Mouse (Mus musculus) ES-Bruce4 (cell line): ENCODE measurements around the gene Rpl7l1. TPM values are rescaled to one million over a fixed set of nuclear protein-coding genes. Genes with fewer than 3 reads are reported as not detected.
"Not testable (repeated sequence)": the region's sequence is repeated elsewhere in the genome, so short reads cannot be mapped to it uniquely, and the experiment has no call there.

Experiments used
- H3K27ac ChIP-seq: 2 replicates; pipeline ENCODE4 v1.5.1; 2012; ENCODE audit warnings: low read length, inconsistent platforms; ENCODE audit not compliant: insufficient read depth
- H3K27me3 ChIP-seq: 2 replicates; pipeline ENCODE4 v1.6.1; 2012; ENCODE audit warnings: mild to moderate bottlenecking, low read length, inconsistent platforms; ENCODE audit not compliant: control insufficient read depth, poor library complexity, insufficient read depth, severe bottlenecking
- H3K36me3 ChIP-seq: 2 replicates; pipeline ENCODE4 v1.6.1; 2012; ENCODE audit warnings: inconsistent platforms, mild to moderate bottlenecking, low read length, moderate library complexity; ENCODE audit not compliant: control insufficient read depth, poor library complexity, insufficient read depth, severe bottlenecking
- H3K4me1 ChIP-seq: one replicate; pipeline ENCODE4 v1.8.1; 2011; ENCODE audit warnings: low read length; ENCODE audit not compliant: control insufficient read depth, insufficient read depth
- H3K4me3 ChIP-seq: 2 replicates; pipeline ENCODE4 v1.5.1; 2011; ENCODE audit warnings: low read depth, mild to moderate bottlenecking, low read length
- H3K9ac ChIP-seq: 2 replicates; pipeline ENCODE4 v1.6.1; 2012; ENCODE audit warnings: low read depth, mild to moderate bottlenecking, inconsistent platforms; ENCODE audit not compliant: poor library complexity, severe bottlenecking
- H3K9me3 ChIP-seq: replicated peaks from 2 replicates; pipeline ENCODE4 v1.6.1; 2012; ENCODE audit warnings: mild to moderate bottlenecking, low read length, inconsistent platforms; ENCODE audit not compliant: control insufficient read depth, poor library complexity, insufficient read depth, severe bottlenecking
- CTCF ChIP-seq: IDR thresholded peaks from one replicate; pipeline ENCODE4 v1.8.1; 2011; ENCODE audit warnings: low read depth, low read length
- EP300 ChIP-seq: IDR thresholded peaks from 2 replicates; pipeline ENCODE4 v1.6.1; 2011; ENCODE audit warnings: low read depth, low read length; ENCODE audit not compliant: insufficient read depth
- POLR2A ChIP-seq: IDR thresholded peaks from one replicate; pipeline ENCODE4 v1.8.1; 2011; ENCODE audit warnings: low read length; ENCODE audit not compliant: insufficient read depth
- polyA plus RNA-seq: library from polyadenylated mRNA; stranded (reverse); fragments of >200 nt; gene quantifications from 2 replicates; pipeline ENCODE4 v1.2.4, GENCODE M21; 2011; ENCODE audit warnings: low read depth; ENCODE audit not compliant: missing spikeins, insufficient read depth, insufficient read length

Rpl7l1 gene
- polyA plus RNA-seq, 1 experiment = 196 TPM

GRCm38 (mm10) chr17:46808376-46808775 is 25.9 kb upstream of the Rpl7l1 start:
- H3K27ac ChIP-seq = peak overlapping the region; percentile 51
- no peaks in the 10 kb centered on the region for H3K9me3 ChIP-seq
- H3K4me3 ChIP-seq = no peak overlapping the region
- TF ChIP-seq EP300 = no peak
- no peak for TF ChIP-seq POLR2A
- TF ChIP-seq CTCF = no peak
- peak overlapping the region; percentile 34; the same call in 1 of the 2 replicates for H3K9ac ChIP-seq
- H3K36me3 ChIP-seq = peaks cover 38% of the 10 kb centered on the region
- H3K4me1 ChIP-seq = peaks cover 2% of the 10 kb centered on the region
- H3K27me3 ChIP-seq = no peaks in the 10 kb centered on the region

- H3K9ac ChIP-seq = peak overlapping the region; percentile 67
- peak overlapping the region; percentile 96 for H3K27ac ChIP-seq
- no peaks in the 10 kb centered on the region for H3K9me3 ChIP-seq
- TF ChIP-seq POLR2A (no peak), EP300 (no peak), CTCF (no peak)
- H3K4me3 ChIP-seq = peak overlapping the region; percentile 58
- H3K4me1 ChIP-seq = peaks cover under 1% of the 10 kb centered on the region
- no peaks in the 10 kb centered on the region for H3K27me3 ChIP-seq
- peaks cover 26% of the 10 kb centered on the region for H3K36me3 ChIP-seq
Observed at GRCm38 (mm10) chr17:46801761-46802160, 19.3 kb upstream of the Rpl7l1 start.

GRCm38 (mm10) chr17:46799680-46800079 is 17.2 kb upstream of the Rpl7l1 start:
- no peaks in the 10 kb centered on the region for H3K9me3 ChIP-seq
- H3K36me3 ChIP-seq = peaks cover 12% of the 10 kb centered on the region
- peak overlapping the region; percentile 96 for H3K27ac ChIP-seq
- no peak overlapping the region for H3K9ac ChIP-seq
- peak; percentile 95 for TF ChIP-seq EP300
- TF ChIP-seq POLR2A = no peak
- H3K4me1 ChIP-seq = peaks cover 7% of the 10 kb centered on the region
- H3K4me3 ChIP-seq = no peak overlapping the region
- no peaks in the 10 kb centered on the region for H3K27me3 ChIP-seq

- Histone ChIP-seq H3K36me3 (peaks cover 12% of the 10 kb centered on the region), H3K9ac (no peak overlapping the region), H3K27ac (peak overlapping the region; percentile 95), H3K9me3 (no peaks in the 10 kb centered on the region), H3K4me3 (no peak overlapping the region), H3K27me3 (no peaks in the 10 kb centered on the region), H3K4me1 (peaks cover 9% of the 10 kb centered on the region)
- no peak for TF ChIP-seq POLR2A
- 0 out of 2 replicates have a peak, but pooled peaks have one; percentile 34 for TF ChIP-seq EP300
Observed at GRCm38 (mm10) chr17:46797386-46797785, 14.9 kb upstream of the Rpl7l1 start.

- Histone ChIP-seq H3K4me1 (peaks cover 9% of the 10 kb centered on the region), H3K9ac (no peak overlapping the region), H3K4me3 (no peak overlapping the region), H3K27me3 (no peaks in the 10 kb centered on the region), H3K27ac (peak overlapping the region; percentile 95), H3K9me3 (no peaks in the 10 kb centered on the region), H3K36me3 (peaks cover 12% of the 10 kb centered on the region)
- no peak for TF ChIP-seq CTCF
- TF ChIP-seq EP300 = no peak
- no peak for TF ChIP-seq POLR2A
Observed at GRCm38 (mm10) chr17:46796743-46797142, 14.3 kb upstream of the Rpl7l1 start.

GRCm38 (mm10) chr17:46792963-46793362 is 10.5 kb upstream of the Rpl7l1 start:
- H3K27me3 ChIP-seq = no peaks in the 10 kb centered on the region
- H3K27ac ChIP-seq = peak overlapping the region; percentile 82
- no peak overlapping the region for H3K9ac ChIP-seq
- H3K36me3 ChIP-seq = no peaks in the 10 kb centered on the region
- H3K9me3 ChIP-seq = no peaks in the 10 kb centered on the region
- TF ChIP-seq POLR2A (no peak), EP300 (peak; percentile 64; the same call in 1 of the 2 replicates), CTCF (no peak)
- H3K4me3 ChIP-seq = no peak overlapping the region
- H3K4me1 ChIP-seq = peaks cover 9% of the 10 kb centered on the region

GRCm38 (mm10) chr17:46787974-46788373 is 5.5 kb upstream of the Rpl7l1 start:
- H3K36me3 ChIP-seq, H3K9ac ChIP-seq, H3K9me3 ChIP-seq, H3K27ac ChIP-seq, H3K4me1 ChIP-seq, H3K4me3 ChIP-seq, H3K27me3 ChIP-seq: not testable (repeated sequence)
